Mouse (Mus musculus): ENCODE results near the gene Cyp2f2. TPM values are rescaled to one million over a fixed set of nuclear protein-coding genes. Genes with fewer than 3 reads are reported as not detected.

Gene Cyp2f2
- total RNA-seq, 2 experiments from 2014 or later: 0.34 to 0.39 TPM

DNA sequence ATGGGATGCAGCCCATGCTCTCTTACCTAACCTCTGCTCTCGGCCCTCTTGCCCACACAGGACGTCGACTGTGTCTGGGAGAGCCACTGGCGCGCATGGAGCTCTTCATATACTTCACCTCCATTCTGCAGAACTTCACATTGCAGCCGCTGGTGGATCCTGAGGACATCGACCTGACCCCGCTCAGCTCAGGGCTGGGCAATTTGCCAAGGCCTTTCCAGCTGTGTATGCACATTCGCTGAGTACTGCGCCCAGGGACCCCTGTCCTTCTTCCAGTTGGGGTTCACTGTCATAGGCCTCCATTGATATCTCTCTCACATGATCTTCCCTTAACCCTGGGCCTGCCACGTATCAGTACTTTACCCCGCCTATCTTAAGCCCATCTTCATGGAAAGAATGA is 13.4 kb downstream of the Cyp2f2 start:
- DNase-seq (ENCODE audit: extremely low spot score in 1 of 2, low spot score in 2 of 2): peak in 1 of 2 experiments; percentile 65
- intact Hi-C loops (cut with DNase I): loop anchor here (10.0 kb wide), 1 partner anchor 348 kb away; no protein-coding TSS in a partner anchor

- DNase-seq (ENCODE audit: extremely low spot score in 1 of 2, low spot score in 2 of 2): no peak
- intact Hi-C loops (cut with DNase I): loop anchor here (10.0 kb wide), 1 partner anchor 349 kb away; no protein-coding TSS in a partner anchor
Measured at GRCm38 (mm10) chr7:27133757-27134156, 14.0 kb downstream of the Cyp2f2 start.

GRCm38 (mm10) chr7:27136410-27136996 is 16.8 kb downstream of the Cyp2f2 start:
- no peak for DNase-seq (ENCODE audit: extremely low spot score in 1 of 2, low spot score in 2 of 2)
- intact Hi-C loops (cut with DNase I): loop anchor here (10.0 kb wide), 1 partner anchor 352 kb away; no protein-coding TSS in a partner anchor

DNA sequence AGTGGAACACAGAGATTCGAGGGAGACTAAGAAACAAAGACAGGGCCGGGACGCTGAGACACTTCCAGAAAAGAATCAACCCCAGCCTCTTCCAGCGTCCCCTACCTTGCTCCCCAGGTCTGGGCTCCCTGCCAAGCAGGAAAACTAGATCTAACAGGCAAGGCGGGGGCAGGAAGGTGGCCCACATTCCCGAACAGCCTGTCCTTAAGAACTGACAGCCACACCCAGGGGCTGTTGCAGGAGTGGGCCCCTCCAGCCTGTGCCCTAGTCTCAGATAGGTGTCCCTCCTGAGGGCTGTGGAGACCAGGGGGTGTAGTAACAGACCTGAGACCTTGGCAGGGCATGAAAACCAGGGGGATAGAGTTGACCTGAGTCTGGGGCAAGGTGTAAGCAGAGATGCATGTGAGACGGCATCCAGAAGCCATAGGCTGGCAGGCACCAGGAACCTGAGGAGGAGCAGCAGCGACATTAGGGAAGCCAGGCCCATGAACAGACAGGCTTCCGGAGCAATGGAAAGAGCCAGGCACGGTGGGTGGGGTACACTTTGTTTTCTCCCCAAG is 33.6 kb downstream of the Cyp2f2 start, which contains the start of gene Cyp2t4:
Gene Cyp2t4 (plus strand): TSS at position 510 of the 560 bp plus-strand sequence.
- intact Hi-C loops (cut with DNase I): no loop called here
- DNase-seq (ENCODE audit: extremely low spot score in 1 of 2, low spot score in 2 of 2): peak in 1 of 2 experiments; percentile 80

- DNase-seq (ENCODE audit: extremely low spot score in 1 of 2, low spot score in 2 of 2): no peak
- intact Hi-C loops (cut with DNase I): no loop called here
Measured at GRCm38 (mm10) chr7:27156005-27156404, 36.3 kb downstream of the Cyp2f2 start.

- DNase-seq (ENCODE audit: extremely low spot score in 1 of 2, low spot score in 2 of 2): no peak
- intact Hi-C loops (cut with DNase I): no loop called here
Measured at GRCm38 (mm10) chr7:27158171-27158570, 38.5 kb downstream of the Cyp2f2 start.

GRCm38 (mm10) chr7:27159256-27159655 is 39.5 kb downstream of the Cyp2f2 start:
- intact Hi-C loops (cut with DNase I): no loop called here
- no peak for DNase-seq (ENCODE audit: extremely low spot score in 1 of 2, low spot score in 2 of 2)

DNA sequence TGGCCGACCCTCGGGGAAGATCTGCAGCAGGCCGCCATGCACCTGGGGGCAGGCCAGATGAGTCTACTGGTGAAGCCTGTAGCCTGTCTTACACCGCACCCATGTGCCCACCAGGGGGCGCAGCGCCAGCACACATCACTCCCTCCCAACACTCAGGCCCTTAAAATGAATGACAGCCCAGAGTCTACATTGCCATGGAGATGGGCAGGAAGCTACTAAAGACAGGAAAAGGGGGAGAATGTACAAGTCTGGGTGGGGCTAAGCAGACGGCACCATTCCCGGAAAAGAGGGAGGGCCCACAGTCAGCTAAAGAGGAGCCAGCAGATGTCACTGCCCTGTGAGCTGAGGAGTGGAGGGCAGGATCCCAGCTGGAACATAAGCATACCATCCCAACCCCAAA is 40.2 kb downstream of the Cyp2f2 start:
- intact Hi-C loops (cut with DNase I): no loop called here
- DNase-seq (ENCODE audit: extremely low spot score in 1 of 2, low spot score in 2 of 2): peak; percentile 89 to 93

GRCm38 (mm10) chr7:27160921-27161320 is 41.2 kb downstream of the Cyp2f2 start:
- DNase-seq (ENCODE audit: extremely low spot score in 1 of 2, low spot score in 2 of 2): no peak

GRCm38 (mm10) chr7:27161744-27162143 is 42.0 kb downstream of the Cyp2f2 start:
- intact Hi-C loops (cut with DNase I): no loop called here
- no peak for DNase-seq (ENCODE audit: extremely low spot score in 1 of 2, low spot score in 2 of 2)

More at GRCm38 (mm10) chr7:27160921-27161320, 41.2 kb downstream of the Cyp2f2 start:
- intact Hi-C loops (cut with DNase I): no loop called here

DNA sequence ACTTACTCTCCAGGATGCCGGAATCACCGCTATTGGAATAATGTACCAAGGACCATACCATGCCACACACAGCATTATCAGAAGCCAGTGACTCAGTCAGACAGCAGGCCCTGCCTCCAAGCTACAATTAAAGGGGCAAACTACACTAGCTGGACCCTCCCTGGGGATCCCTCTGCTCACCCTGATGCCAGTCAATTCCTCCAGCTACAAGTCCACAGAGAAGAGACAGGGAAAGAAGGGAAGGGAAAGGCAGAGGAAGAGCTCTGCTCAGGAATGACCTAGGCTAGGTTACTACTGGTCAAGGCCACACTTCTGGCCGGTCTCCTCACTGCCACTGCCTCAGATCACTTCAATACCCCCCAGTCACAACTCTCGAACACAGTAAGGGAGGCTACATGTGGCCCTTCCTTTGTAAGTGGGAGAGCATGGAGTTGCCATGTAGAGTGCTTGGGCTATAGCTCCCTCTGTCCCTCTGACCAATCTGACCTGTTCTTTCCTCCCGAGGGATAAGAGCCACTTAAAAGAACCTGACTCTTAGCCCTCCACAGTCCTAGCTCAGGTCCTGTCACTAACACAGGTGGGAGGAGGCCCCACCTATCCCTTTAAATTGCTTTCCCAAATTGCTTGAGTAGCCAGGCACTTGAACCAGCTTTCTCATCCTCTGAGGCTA is 43.2 kb downstream of the Cyp2f2 start:
- DNase-seq (ENCODE audit: extremely low spot score in 1 of 2, low spot score in 2 of 2): no peak
- intact Hi-C loops (cut with DNase I): no loop called here

- DNase-seq (ENCODE audit: extremely low spot score in 1 of 2, low spot score in 2 of 2): peak in 1 of 2 experiments; percentile 46
- intact Hi-C loops (cut with DNase I): no loop called here
Measured at GRCm38 (mm10) chr7:27163450-27163805, 43.7 kb downstream of the Cyp2f2 start.

DNA sequence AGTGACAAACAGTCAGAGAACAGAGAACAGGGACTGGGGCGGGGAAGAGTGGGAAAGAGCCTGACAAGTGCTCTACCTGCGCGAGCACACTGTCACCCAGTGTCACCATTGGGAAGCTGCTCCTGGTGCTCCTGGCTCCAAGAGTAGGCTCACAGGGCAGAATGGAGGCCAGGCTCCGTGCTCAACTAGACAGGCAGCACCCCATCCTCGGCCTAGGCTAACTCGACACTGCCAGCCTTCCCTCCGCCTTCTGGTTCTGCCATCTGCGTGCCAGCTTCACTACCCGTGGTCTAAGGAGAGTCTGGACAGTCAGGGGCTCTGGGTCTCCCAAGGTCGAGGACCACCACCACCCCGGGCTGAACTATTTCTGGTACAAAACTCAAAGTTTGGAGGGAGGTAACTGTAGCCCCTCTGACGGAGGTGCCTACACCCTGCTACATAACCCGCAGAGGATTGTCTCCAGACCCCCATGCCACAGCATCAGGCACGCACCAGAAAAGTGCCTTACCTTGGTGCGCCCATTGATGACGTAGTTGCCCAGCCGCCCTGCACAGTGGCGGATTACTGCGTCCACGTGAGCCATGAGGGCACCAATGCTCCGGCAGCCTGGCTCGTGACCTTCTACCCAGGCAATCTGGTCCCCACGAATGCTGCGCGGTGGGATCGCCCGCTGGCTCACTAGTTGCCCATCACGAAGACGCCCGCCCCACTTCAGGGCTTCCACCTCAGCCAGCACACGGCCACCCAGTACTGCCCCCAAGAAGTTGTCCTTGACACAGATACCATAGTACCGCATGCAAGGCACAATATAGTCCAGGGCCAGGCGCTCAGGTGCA is 44.6 kb downstream of the Cyp2f2 start:
- DNase-seq (ENCODE audit: extremely low spot score in 1 of 2, low spot score in 2 of 2): peak in 1 of 2 experiments; percentile 64
- intact Hi-C loops (cut with DNase I): no loop called here

DNA sequence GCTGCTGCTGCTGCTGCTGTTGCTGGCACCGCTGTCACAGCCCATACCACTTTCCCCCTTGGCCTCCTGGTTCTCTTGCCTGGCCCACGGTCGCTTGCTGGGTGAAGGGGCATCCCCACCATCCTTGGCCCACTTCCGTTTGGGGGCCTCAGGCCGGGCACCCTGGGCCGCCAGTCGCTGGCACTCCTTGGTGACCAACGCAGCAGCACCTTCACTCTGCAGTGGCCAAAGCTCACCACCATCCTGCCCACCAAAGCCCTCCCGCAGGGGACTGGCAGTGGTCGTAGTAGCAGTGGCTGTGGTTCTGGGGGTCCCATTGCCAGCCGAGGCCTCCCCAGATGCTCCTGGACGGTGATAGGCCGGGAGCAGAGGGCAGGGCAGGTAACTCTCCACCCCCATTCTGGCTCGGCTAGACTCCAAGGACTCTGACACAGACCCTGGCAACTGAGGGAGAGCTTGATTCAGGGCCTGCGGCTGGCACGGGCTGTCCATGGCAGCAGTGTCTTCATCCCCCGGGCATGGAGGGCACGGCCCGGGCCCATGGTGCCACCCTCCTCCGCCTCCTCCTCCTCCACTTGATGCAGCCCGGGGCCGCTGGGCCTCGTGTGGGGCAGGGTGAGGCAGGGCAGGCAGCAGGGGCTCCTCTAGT is 45.4 kb downstream of the Cyp2f2 start:
- DNase-seq (ENCODE audit: extremely low spot score in 1 of 2, low spot score in 2 of 2): peak in 1 of 2 experiments; percentile 60
- intact Hi-C loops (cut with DNase I): no loop called here

GRCm38 (mm10) chr7:27165696-27166095 is 46.0 kb downstream of the Cyp2f2 start:
- no peak for DNase-seq (ENCODE audit: extremely low spot score in 1 of 2, low spot score in 2 of 2)
- intact Hi-C loops (cut with DNase I): no loop called here

DNA sequence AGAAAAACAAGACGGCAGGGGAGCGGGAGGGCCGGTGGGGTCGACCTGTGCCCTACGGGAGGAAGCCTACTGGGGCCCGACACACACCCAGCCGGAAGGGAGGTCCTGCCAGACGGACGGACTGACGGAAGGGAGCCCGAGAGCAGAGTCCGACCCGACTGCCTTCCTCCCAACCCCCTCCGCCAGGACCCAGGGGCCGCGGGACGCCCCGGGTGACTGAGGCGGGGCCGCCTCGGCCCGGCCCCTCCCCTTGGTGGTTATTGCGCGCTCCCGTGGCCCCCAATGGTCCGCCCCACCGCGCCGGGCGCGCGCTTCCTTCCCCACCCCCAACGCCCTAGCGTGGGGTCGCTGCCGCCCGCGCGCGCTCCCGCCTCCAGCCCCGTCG is 46.5 kb downstream of the Cyp2f2 start:
- intact Hi-C loops (cut with DNase I): no loop called here
- peak; percentile 63 to 93 for DNase-seq (ENCODE audit: extremely low spot score in 1 of 2, low spot score in 2 of 2)

DNA sequence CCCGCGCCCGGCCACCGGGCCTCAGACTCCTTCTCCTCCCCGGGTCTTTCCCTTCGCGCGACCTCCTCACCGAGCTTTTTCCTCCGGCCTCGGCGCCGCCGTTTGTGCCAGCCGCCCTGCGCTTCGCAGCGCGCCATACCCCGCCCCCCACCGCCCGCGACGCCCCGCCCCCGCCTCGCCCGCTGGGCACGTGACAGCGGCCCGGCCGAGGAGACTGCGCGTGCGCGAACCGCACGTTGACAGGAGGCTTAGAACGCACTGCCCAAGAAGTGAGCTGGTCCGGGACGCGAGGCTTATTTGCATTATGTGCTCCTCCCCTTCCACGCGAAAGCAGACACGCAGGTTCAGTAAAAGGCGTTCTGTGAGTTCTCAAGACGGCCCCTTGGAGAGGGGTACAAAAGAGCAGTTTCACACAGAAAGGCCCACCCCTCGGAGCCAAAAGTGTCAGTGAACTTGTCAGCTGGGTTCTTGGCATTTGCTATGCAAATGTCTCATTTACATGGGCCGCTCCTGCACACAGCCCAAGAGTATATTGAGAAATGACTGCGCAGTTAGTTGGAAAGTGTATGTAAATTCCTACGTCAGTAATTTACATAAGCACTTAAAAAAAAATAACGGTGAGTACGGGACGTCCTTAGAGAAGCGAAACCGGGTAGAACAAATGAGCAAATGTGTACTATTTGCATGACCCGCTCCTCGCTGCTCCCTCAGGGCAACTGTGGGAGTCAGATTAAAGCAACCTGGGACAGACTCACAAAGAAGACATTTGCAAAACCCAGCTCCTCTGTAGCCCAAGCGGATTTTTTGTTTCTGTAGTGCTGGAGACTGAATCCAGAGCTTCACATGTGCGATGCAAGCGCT is 47.1 kb downstream of the Cyp2f2 start, which contains the start of gene Egln2:
Gene Egln2 (minus strand): TSS at position 189 of the 861 bp plus-strand sequence.
- DNase-seq (ENCODE audit: extremely low spot score in 1 of 2, low spot score in 2 of 2): peak; percentile 93 to 97
- intact Hi-C loops (cut with DNase I): no loop called here
